In the genomic region with DNA sequence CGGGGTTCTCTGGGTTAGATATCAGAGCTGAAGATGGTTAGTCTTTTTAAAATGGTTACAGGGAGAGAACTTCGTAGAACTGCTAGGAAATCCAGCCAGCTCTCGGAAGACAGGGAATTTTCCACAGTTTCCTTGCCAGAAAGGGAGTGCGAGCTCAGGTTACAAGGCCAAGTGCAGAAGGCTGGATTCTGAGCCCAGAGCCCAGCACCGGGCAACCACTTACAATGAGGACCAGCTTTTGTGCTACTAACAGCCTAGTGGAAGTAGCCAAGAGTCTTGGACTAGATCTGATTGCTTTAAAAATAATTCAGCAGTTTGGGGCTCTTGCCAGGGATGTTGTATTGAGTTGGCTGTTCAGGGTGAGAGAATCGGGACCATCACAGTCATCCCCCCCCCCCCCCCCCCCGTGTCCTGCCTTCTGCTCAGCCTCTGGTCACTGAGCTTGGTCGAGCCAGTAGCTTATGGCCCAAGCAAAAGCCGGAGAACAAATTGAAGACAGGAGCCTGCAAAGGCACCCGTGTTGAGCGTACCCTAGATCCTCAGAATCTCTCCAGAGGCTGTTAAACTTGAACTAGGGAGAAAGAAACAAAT, we compare ENCODE assay signal across 9 mouse cellular contexts. TPM values are rescaled to one million over a fixed set of nuclear protein-coding genes. Genes with fewer than 3 reads are reported as not detected.
DNase-seq lines count a peak whose midpoint lies in the region; ATAC-seq lines count a peak whose summit lies in the region.
"Had no signal": no experiment of that assay in that cellular context is flagged by ENCODE, and none has a peak within 500 bp of the region (broad histone marks: within the 10 kb centered on the region; RNA-seq: fewer than 3 reads in every experiment).

No protein-coding gene starts in this region.

- no peak overlapping the region for H3K4me3 ChIP-seq in liver, embryonic 12.5 days
- H3K4me3 ChIP-seq: megakaryocyte, embryonic 14.5 days had no signal

- H3K27me3 ChIP-seq in liver, embryonic 12.5 days (replicated peaks) = peaks cover 17% of the 10 kb centered on the region

- H3K9me3 ChIP-seq in liver, embryonic 12.5 days (replicated peaks) = no peaks in the 10 kb centered on the region
- H3K9me3 ChIP-seq: megakaryocyte, embryonic 14.5 days had no signal

- intact Hi-C loops in heart, postnatal 25 days (cut with DNase I) = no loop called here

- no peak for ATAC-seq in liver, embryonic 12.5 days

- no peak overlapping the region for H3K4me2 ChIP-seq in liver, embryonic 12.5 days

- no peaks in the 10 kb centered on the region for H3K36me3 ChIP-seq in liver, embryonic 12.5 days

- no peaks in the 10 kb centered on the region for H3K4me1 ChIP-seq in liver, embryonic 12.5 days

- no peak overlapping the region for H3K27ac ChIP-seq in liver, embryonic 12.5 days

- peak; percentile 16 for DNase-seq in heart, postnatal 25 days (ENCODE audit: low spot score)
- DNase-seq in heart, adult 11 months = no peak
- peak; percentile 65 to 76 for DNase-seq in right cerebral cortex, postnatal 10 days (ENCODE audit: low spot score in 2 of 2)
- no peak for DNase-seq in right cerebral cortex, postnatal 14 days
- DNase-seq in gastrocnemius, postnatal 25 days = peak; percentile 29
- peak; percentile 34 for DNase-seq in skeletal muscle tissue, adult 2 months (ENCODE audit: low read depth, low spot score)
- DNase-seq in thymus, postnatal 14 days = no peak

- H3K9ac ChIP-seq in liver, embryonic 12.5 days = no peak overlapping the region

- WGBS in liver, embryonic 12.5 days (ENCODE audit: insufficient replicate concordance) = 58% methylated on average over 11 of the region's 11 CpGs

RNA-seq across cellular contexts. Expression of a gene that starts 59.3 kb away (rescaled TPM):
- total RNA-seq in heart, postnatal 25 days (2021) = 1 to 10 TPM; 3.0 to 3.4 TPM
- 1 to 10 TPM; 3.1 to 3.3 TPM for total RNA-seq in gastrocnemius, postnatal 25 days (2021)
- polyA plus RNA-seq in liver, embryonic 12.5 days (2016; fragmentation: Nextera tagmentation; extraction: Ambion mirVana) = 11.3 and 12.1 TPM in 2 replicates

RNA-seq across cellular contexts. Expression of a gene that starts 59.4 kb away (rescaled TPM):
- total RNA-seq in heart, postnatal 25 days (2021) = 10 to 100 TPM in 1 of 2 experiments, 1 to 10 TPM in 1; 10.0 to 10.8 TPM
- total RNA-seq in gastrocnemius, postnatal 25 days (2021) = 1 to 10 TPM; 5.1 to 5.5 TPM
- polyA plus RNA-seq in liver, embryonic 12.5 days (2016; fragmentation: Nextera tagmentation; extraction: Ambion mirVana) = 9.8 and 10.3 TPM in 2 replicates

Comparison
In these comparisons a context has a peak if more than half of its experiments do, and no peak if none do; other contexts are left out.
1. DNase-seq: peak in heart, postnatal 25 days (single experiment), right cerebral cortex, postnatal 10 days (2 of 2), gastrocnemius, postnatal 25 days (single experiment) and skeletal muscle tissue, adult 2 months (single experiment); none in heart, adult 11 months (single experiment), right cerebral cortex, postnatal 14 days (single experiment) and thymus, postnatal 14 days (single experiment).